Mouse (Mus musculus) kidney, adult 2 months (tissue): Measurements from ENCODE around the gene Chuk.

Source experiments
- CTCF ChIP-seq: fragments of 200-500 bp; conservative IDR thresholded peaks from 2 replicates; pipeline ENCODE4 v1.5.1; 2011; ENCODE audit warnings: low read depth, mild to moderate bottlenecking, control low read depth, low read length, moderate library complexity, mixed read lengths; ENCODE audit not compliant: insufficient read depth, insufficient read length
- POLR2A ChIP-seq: fragments of 200-500 bp; IDR thresholded peaks from one replicate; pipeline ENCODE4 v1.6.1; 2011; ENCODE audit warnings: low read depth, low read length, control low read depth

- TF ChIP-seq POLR2A (no peak), CTCF (no peak)
These were observed 39.0 kb downstream of the Chuk start for GRCm38 (mm10) chr19:44068232-44068631.
